Mouse (Mus musculus) limb, embryonic 13.5 days (tissue): ENCODE results near the gene Ccdc175. TPM values are rescaled to one million over a fixed set of nuclear protein-coding genes. Genes with fewer than 3 reads are reported as not detected.

Experiments
- ATAC-seq: fragments of 200-750 bp; cut with Nextera tagmentation; 2 replicates; pipeline ENCODE4 v1.8.0; 2017; ENCODE audit warnings: low read depth, moderate number of reproducible peaks, moderate TSS enrichment; ENCODE audit not compliant: low FRiP score
- H3K27ac ChIP-seq: fragments of 300-500 bp; sonication (generic); 2 replicates; pipeline ENCODE4 v1.5.1; 2015; ENCODE audit warnings: inconsistent platforms, mild to moderate bottlenecking, moderate library complexity
- H3K27me3 ChIP-seq: fragments of 300-500 bp; sonication (generic); 2 replicates; pipeline ENCODE4 v1.6.1; 2015; ENCODE audit warnings: mild to moderate bottlenecking, inconsistent platforms
- H3K36me3 ChIP-seq: fragments of 300-500 bp; sonication (generic); 2 replicates; pipeline ENCODE4 v1.6.1; 2015; ENCODE audit warnings: inconsistent platforms, mild to moderate bottlenecking, moderate library complexity
- H3K4me1 ChIP-seq: fragments of 300-500 bp; sonication (generic); 2 replicates; pipeline ENCODE4 v1.6.1; 2015; ENCODE audit warnings: inconsistent platforms
- H3K4me2 ChIP-seq: fragments of 300-500 bp; sonication (generic); replicated peaks from 2 replicates; pipeline ENCODE4 v1.6.1; 2015; ENCODE audit warnings: inconsistent platforms, mild to moderate bottlenecking, moderate library complexity
- H3K4me3 ChIP-seq: fragments of 300-500 bp; sonication (generic); 2 replicates; pipeline ENCODE4 v1.5.1; 2015; ENCODE audit warnings: moderate library complexity, mild to moderate bottlenecking, inconsistent platforms
- H3K9ac ChIP-seq: fragments of 300-500 bp; sonication (generic); 2 replicates; pipeline ENCODE4 v1.6.1; 2015; ENCODE audit warnings: mild to moderate bottlenecking, inconsistent platforms
- H3K9me3 ChIP-seq: fragments of 300-500 bp; sonication (generic); 2 replicates; pipeline ENCODE4 v1.6.1; 2016; ENCODE audit warnings: inconsistent platforms
- WGBS: fragments of 180-500 bp; shearing (Covaris S2); methylation state at CpG from one replicate; pipeline ENCODE4 v1.1.7; 2015; 5-methylcytosine and 5-hydroxymethylcytosine counted together
- microRNA-seq: library from miRNA; unstranded; fragments of <30 nt; microRNA quantifications from one replicate; pipeline ENCODE4, GENCODE M21; 2016
- polyA plus RNA-seq: library from polyadenylated mRNA; unstranded; fragments of >200 nt; fragmentation: Nextera tagmentation; extraction: Ambion mirVana; gene quantifications from 2 replicates; pipeline ENCODE4 v1.2.1, GENCODE M21; 2015

Ccdc175 gene
- polyA plus RNA-seq, 1 experiment from 2014 or later: not detected

GRCm38 (mm10) chr12:72057780-72058179, 127.0 kb downstream of the Ccdc175 start:
- ATAC-seq: no peak
- WGBS: 81% methylated on average over 1 of the region's 1 CpGs
- H3K27ac ChIP-seq: no peak overlapping the region
- H3K36me3 ChIP-seq: no peaks in the 10 kb centered on the region
- H3K27me3 ChIP-seq: 0 out of 2 replicates have a peak, but pooled peaks cover 5% of the 10 kb centered on the region
- H3K4me1 ChIP-seq: no peaks in the 10 kb centered on the region
- no peak overlapping the region for H3K4me2 ChIP-seq
- no peaks in the 10 kb centered on the region for H3K9me3 ChIP-seq
- H3K9ac ChIP-seq: no peak overlapping the region
- no peak overlapping the region for H3K4me3 ChIP-seq

- ATAC-seq: no peak
- Histone ChIP-seq H3K4me2 (no peak overlapping the region), H3K27me3 (0 out of 2 replicates have a peak, but pooled peaks cover 5% of the 10 kb centered on the region), H3K27ac (no peak overlapping the region), H3K9ac (no peak overlapping the region), H3K4me1 (no peaks in the 10 kb centered on the region), H3K4me3 (no peak overlapping the region), H3K36me3 (no peaks in the 10 kb centered on the region), H3K9me3 (peaks cover 7% of the 10 kb centered on the region; the same call in 1 of the 2 replicates)
- WGBS: 22% methylated on average over 6 of the region's 6 CpGs
Observed at GRCm38 (mm10) chr12:72053851-72054250, 131.0 kb downstream of the Ccdc175 start.

DNA sequence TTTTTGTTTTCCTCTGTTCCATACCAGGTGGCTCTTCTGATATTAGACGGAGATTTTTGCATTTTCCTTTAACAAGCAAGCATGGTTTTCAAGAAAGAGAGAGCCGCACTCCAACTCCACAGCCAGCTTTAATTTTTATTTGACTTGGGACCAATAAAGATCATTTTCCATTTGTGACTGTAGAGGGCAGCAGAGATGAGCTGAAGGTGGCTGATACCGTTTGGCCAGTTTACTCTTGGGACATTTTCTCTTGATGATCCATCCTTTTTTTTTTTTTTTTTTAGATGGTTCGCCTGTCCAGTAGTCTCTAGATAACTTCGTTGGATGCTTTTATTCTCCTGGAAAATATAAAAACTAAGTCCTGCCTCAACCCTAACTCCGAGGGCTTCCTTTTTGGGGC, 131.5 kb downstream of the Ccdc175 start:
- peaks cover 7% of the 10 kb centered on the region; the same call in 1 of the 2 replicates for H3K9me3 ChIP-seq
- H3K9ac ChIP-seq: no peak overlapping the region
- H3K4me3 ChIP-seq: no peak overlapping the region
- H3K4me2 ChIP-seq: no peak overlapping the region
- H3K27me3 ChIP-seq: 0 out of 2 replicates have a peak, but pooled peaks cover 5% of the 10 kb centered on the region
- H3K27ac ChIP-seq: no peak overlapping the region
- H3K4me1 ChIP-seq: no peaks in the 10 kb centered on the region
- 41% methylated on average over 6 of the region's 6 CpGs for WGBS
- ATAC-seq: no peak
- H3K36me3 ChIP-seq: no peaks in the 10 kb centered on the region

DNA sequence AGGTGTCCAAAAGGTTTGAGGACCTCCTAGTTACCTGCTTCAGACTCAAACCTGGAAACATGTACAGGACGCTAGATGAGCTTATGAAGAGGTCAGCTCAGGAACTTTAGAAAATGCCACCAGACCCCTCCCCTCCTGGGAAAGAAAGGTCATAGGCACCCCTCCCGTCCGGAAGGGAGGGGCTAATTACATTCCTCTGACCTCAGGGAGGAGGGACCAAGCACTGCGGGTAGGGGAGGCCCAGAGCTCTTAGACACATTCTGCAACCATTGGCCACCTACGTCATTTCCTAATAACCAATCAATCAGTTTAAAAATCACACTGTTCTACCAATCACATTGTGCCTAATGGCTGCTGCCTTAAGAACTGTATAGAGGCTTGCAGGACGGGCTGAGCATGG, 132.3 kb downstream of the Ccdc175 start:
- Histone ChIP-seq H3K9me3 (peaks cover 7% of the 10 kb centered on the region; the same call in 1 of the 2 replicates), H3K27ac (no peak overlapping the region), H3K27me3 (0 out of 2 replicates have a peak, but pooled peaks cover 5% of the 10 kb centered on the region), H3K4me3 (no peak overlapping the region), H3K4me1 (no peaks in the 10 kb centered on the region), H3K9ac (no peak overlapping the region), H3K4me2 (no peak overlapping the region), H3K36me3 (no peaks in the 10 kb centered on the region)
- ATAC-seq: no peak
- WGBS: 77% methylated on average over 6 of the region's 6 CpGs

Small RNA genes within 50 kb of the gene (microRNA-seq; reads per million reads assigned to microRNA genes)
- gene Gm24466: not detected

Other genes with a start within 250 kb of the Ccdc175 start
- gene Gpr135, start 113.9 kb downstream of the Ccdc175 start, polyA plus RNA-seq: 0.38 and 0.83 TPM in 2 replicates
- 17.9 and 18.0 TPM in 2 replicates for gene L3hypdh, start 99.6 kb downstream of the Ccdc175 start, polyA plus RNA-seq
- gene Jkamp, start 99.4 kb downstream of the Ccdc175 start, polyA plus RNA-seq: 78.2 and 83.9 TPM in 2 replicates
- 7.3 and 11.2 TPM in 2 replicates for gene Rtn1, start 224.0 kb upstream of the Ccdc175 start, polyA plus RNA-seq